Mouse (Mus musculus) thymus, adult 2 months (tissue): ENCODE measurements around the gene H2-D1. TPM values are rescaled to one million over a fixed set of nuclear protein-coding genes. Genes with fewer than 3 reads are reported as not detected.
A peak's percentile ranks its signal among the peaks of the same experiment; 100 is the strongest.

ENCODE experiments used
- DNase-seq: peaks from one replicate; pipeline ENCODE4 v3.0.0; 2021
- H3K27ac ChIP-seq: fragments of 200-500 bp; 2 replicates; pipeline ENCODE4 v1.5.1; 2012; ENCODE audit warnings: low read length, control low read depth; ENCODE audit not compliant: control insufficient read depth, insufficient read depth
- H3K27me3 ChIP-seq: fragments of 200-500 bp; 2 replicates; pipeline ENCODE4 v1.6.1; 2012; ENCODE audit warnings: mild to moderate bottlenecking, low read length, moderate library complexity, mixed read lengths; ENCODE audit not compliant: control insufficient read depth, insufficient read depth
- H3K36me3 ChIP-seq: fragments of 200-500 bp; 2 replicates; pipeline ENCODE4 v1.6.1; 2012; ENCODE audit warnings: mild to moderate bottlenecking, low read length, moderate library complexity; ENCODE audit not compliant: control insufficient read depth, insufficient read depth
- H3K4me1 ChIP-seq: fragments of 200-500 bp; replicated peaks from 2 replicates; pipeline ENCODE4 v1.6.1; 2012; ENCODE audit warnings: low read length; ENCODE audit not compliant: control insufficient read depth, insufficient read depth
- H3K4me3 ChIP-seq: fragments of 200-500 bp; 2 replicates; pipeline ENCODE4 v1.5.1; 2012; ENCODE audit warnings: mild to moderate bottlenecking, low read length, control low read depth, moderate library complexity; ENCODE audit not compliant: control insufficient read depth, insufficient read depth
- CTCF ChIP-seq: fragments of 200-500 bp; IDR thresholded peaks from 2 replicates; pipeline ENCODE4 v1.5.1; 2012; ENCODE audit warnings: mild to moderate bottlenecking, control low read depth, low read length, moderate library complexity, borderline replicate concordance; ENCODE audit not compliant: control insufficient read depth, poor library complexity, insufficient read depth; ENCODE audit errors: extremely low read depth
- POLR2A ChIP-seq: fragments of 200-500 bp; IDR thresholded peaks from 2 replicates; pipeline ENCODE4 v1.6.1; 2012; ENCODE audit warnings: mild to moderate bottlenecking, low read length, control low read depth, moderate library complexity; ENCODE audit not compliant: control insufficient read depth, poor library complexity, insufficient read depth; ENCODE audit errors: extremely low read depth
- WGBS: fragments of 180-500 bp; shearing (Covaris S2); methylation state at CpG from one replicate; pipeline ENCODE4 v1.1.7; 2018; 5-methylcytosine and 5-hydroxymethylcytosine counted together
- polyA plus RNA-seq: library from polyadenylated mRNA; depleted of rRNA; stranded (reverse); fragments of >200 nt; gene quantifications from 2 replicates; pipeline ENCODE4 v1.2.3, GENCODE M21; 2012

The H2-D1 gene
- polyA plus RNA-seq, 1 experiment, result 1,061 TPM

DNA sequence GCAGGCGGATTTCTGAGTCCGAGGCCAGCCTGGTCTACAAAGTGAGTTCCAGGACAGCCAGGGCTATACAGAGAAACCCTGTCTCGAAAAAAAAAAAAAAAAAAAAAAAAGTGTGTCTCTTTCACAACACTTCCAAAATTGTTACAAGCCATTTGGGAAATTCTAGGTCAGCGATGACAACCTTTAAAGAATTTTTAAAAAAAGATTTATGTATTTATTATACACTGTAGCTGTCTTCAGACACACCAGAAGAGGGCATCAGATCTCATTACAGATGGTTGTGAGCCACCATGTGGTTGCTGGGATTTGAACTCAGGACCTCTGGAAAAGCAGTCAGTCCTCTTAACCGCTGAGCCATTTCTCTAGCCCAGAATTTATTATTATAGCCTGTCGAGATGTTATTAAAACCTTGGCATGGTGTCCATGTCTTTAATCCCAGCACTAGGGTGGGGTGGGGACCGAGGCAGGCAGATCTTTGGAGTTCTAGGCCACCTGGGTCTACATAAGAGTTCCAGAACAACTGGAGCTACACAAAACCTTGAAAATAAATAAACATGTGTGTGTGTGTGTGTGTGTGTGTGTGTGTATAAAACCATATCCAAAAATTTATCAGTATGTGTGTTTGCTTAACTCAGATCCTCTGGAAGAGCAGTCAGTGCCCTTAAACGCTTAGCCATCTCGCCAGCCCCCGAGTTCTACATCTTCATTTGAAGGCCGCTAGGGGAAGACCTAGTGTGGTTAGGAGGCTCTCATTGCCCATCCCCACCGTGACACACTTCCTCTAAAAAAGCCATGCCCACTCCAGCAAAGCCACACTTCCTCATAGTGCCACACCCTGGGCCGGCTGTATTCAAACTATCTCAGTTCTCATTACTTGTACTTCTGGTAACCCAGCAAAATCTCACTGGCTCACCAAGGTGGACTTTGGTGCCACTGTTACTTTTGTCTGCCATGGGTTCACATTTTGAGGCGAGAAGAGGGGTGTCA, 3.7 kb upstream of the H2-D1 start:
- WGBS, result 36% methylated on average over 14 of the region's 14 CpGs
- H3K36me3 ChIP-seq, result peaks cover 2% of the 10 kb centered on the region; the same call in 1 of the 2 replicates
- H3K4me3 ChIP-seq, result no peak overlapping the region
- H3K27me3 ChIP-seq, result no peaks in the 10 kb centered on the region
- peak; percentile 41 for DNase-seq
- TF ChIP-seq POLR2A, result no peak
- no peak for TF ChIP-seq CTCF
- peak overlapping the region; percentile 37; the same call in 1 of the 2 replicates for H3K27ac ChIP-seq
- H3K4me1 ChIP-seq, result peaks cover 13% of the 10 kb centered on the region

DNA sequence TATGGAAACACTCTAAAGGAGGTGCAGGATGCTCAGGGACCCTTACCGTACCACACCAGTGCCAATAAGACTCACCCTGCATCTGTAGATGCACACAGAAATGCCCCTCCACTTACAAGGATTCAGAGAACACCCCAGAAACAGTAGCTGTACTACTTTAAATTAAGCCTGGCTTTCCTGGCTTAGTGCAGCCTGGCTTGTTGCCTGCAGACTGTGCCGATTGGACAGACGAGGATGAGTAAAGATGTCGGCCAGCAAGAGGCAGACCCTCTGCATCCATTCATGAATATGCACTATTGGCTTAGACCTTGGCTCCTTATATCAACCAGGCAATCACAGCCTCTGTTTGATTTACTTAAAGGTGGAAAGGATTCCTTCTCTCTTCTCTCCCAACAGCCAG, 2.9 kb upstream of the H2-D1 start:
- Histone ChIP-seq H3K4me3 (no peak overlapping the region), H3K4me1 (peaks cover 19% of the 10 kb centered on the region), H3K36me3 (no peaks in the 10 kb centered on the region), H3K27me3 (no peaks in the 10 kb centered on the region), H3K27ac (peak overlapping the region; percentile 37; the same call in 1 of the 2 replicates)
- no peak for DNase-seq
- no peak for TF ChIP-seq CTCF
- TF ChIP-seq POLR2A, result no peak
- 91% methylated on average over 4 of the region's 4 CpGs for WGBS

DNA sequence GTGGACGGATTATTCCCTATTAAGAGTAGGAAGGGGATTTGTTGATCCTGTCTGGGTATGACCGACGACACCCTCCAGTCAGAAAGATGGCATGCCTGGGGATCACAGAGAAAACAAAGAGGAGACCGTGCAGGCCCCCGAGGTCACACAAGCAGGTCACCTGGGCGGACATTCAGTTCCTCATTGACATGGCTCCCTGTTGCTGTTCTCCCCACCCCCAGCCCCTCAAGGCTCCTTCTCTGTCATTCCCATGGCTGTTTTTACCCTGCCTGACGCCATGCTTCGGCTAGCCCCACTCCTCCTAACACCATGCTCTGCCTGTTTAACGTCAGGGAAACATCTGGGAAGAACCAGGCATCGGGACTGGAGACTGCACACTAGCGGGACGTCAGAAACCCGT, 879 bp upstream of the H2-D1 start:
- Histone ChIP-seq H3K36me3 (0 out of 2 replicates have a peak, but pooled peaks cover 3% of the 10 kb centered on the region), H3K4me3 (no peak overlapping the region), H3K4me1 (peaks cover 19% of the 10 kb centered on the region), H3K27me3 (no peaks in the 10 kb centered on the region), H3K27ac (no peak overlapping the region)
- TF ChIP-seq CTCF (no peak), POLR2A (no peak)
- 97% methylated on average over 13 of the region's 13 CpGs for WGBS
- DNase-seq, result no peak

DNA sequence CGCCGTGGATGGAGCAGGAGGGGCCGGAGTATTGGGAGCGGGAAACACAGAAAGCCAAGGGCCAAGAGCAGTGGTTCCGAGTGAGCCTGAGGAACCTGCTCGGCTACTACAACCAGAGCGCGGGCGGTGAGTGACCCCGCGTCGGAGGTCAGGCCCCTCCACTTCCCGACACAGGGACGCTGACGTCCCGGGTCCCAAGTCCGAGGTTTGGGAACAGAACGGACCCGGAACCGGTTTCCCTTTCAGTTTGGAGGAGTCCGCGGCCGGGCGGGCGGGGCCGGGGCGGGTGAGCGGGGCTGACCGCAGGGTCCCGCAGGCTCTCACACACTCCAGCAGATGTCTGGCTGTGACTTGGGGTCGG, 973 bp downstream of the H2-D1 start:
- DNase-seq, result no peak
- peaks cover 15% of the 10 kb centered on the region for H3K4me1 ChIP-seq
- no peaks in the 10 kb centered on the region for H3K27me3 ChIP-seq
- 0 out of 2 replicates have a peak, but pooled peaks cover 3% of the 10 kb centered on the region for H3K36me3 ChIP-seq
- no peak for TF ChIP-seq CTCF
- TF ChIP-seq POLR2A, result no peak
- 2% methylated on average over 31 of the region's 31 CpGs for WGBS
- peak overlapping the region; percentile 66 for H3K4me3 ChIP-seq
- H3K27ac ChIP-seq, result no peak overlapping the region

DNA sequence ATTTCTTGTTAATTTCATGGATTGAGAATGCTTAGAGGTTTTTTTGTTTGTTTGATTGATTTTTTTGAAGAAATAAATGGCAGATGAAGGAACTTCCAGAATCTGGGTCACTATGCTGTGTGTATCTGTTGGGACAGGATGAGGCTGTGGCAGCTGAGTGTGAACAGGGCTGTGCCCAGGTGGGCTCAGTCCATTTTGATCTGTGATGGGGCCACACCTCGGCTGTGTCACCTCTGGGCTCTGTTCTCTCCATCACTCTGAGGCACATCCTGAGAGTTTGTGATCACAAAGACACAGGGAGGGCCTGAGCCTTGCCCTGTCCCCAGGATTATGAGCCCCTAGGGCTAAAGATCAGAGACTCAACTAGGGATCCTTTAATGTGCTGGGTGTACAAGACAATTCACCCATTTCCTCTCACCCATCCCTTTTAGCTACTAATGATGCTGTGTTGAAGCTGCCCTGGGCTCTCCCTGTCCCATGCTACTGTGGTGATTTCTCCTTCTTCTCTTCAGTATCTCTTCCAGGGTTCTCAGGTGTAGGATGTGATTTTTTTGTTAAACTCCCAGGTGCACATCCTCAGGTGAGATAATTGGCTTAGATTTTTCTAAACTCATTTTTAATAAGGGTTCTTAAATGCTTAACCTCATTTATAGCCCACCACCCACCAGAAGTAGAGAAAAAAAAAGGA, 5.0 kb downstream of the H2-D1 start:
- 78% methylated on average over 1 of the region's 1 CpGs for WGBS
- H3K4me3 ChIP-seq, result no peak overlapping the region
- TF ChIP-seq POLR2A (no peak), CTCF (no peak)
- DNase-seq, result no peak
- no peaks in the 10 kb centered on the region for H3K27me3 ChIP-seq
- peaks cover 6% of the 10 kb centered on the region; the same call in 1 of the 2 replicates for H3K4me1 ChIP-seq
- 0 out of 2 replicates have a peak, but pooled peaks cover 3% of the 10 kb centered on the region for H3K36me3 ChIP-seq
- no peak overlapping the region for H3K27ac ChIP-seq

DNA sequence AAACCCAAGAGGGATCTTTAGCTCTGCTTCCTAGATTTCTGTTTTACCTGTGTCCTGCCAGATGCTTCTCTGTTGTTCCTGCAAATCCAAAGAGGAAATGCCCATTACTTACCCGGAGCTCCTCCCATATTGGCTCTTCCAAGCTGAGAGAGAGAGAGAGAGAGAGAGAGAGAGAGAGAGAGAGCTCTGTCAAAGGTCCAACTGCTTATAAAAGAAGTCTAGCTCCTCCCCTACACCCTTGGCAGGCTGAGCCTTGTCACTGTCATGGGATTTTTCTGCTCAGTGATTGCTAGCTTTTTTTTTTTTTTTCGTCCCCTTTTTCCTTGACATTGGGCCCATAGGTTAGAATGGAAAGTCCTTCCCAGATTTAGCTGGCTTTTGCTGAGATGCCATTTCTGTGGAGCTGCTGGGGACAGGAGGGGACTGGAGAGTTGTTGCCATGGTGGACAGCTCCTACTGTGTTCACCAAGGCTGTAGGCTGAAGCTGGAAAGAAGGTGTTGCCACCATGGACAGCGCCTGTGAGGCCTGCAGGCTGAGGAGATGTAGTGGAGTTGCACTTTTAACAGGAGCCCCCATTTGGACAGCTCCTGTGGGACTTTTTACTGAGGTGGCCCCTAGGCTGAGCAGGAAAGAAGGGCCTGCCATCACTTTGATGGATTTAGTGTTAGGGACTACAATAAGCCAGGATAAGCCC, 7.3 kb downstream of the H2-D1 start:
- Histone ChIP-seq H3K4me1 (peaks cover 3% of the 10 kb centered on the region; the same call in 1 of the 2 replicates), H3K27me3 (no peaks in the 10 kb centered on the region), H3K36me3 (0 out of 2 replicates have a peak, but pooled peaks cover 3% of the 10 kb centered on the region), H3K4me3 (no peak overlapping the region), H3K27ac (no peak overlapping the region)
- DNase-seq, result peak; percentile 46
- 66% methylated on average over 3 of the region's 3 CpGs for WGBS
- TF ChIP-seq CTCF (no peak), POLR2A (no peak)
